Mouse (Mus musculus): ENCODE results near the gene Cdc45. TPM values are rescaled to one million over a fixed set of nuclear protein-coding genes. Genes with fewer than 3 reads are reported as not detected.
"Not testable (repeated sequence)": the region's sequence is repeated elsewhere in the genome, so short reads cannot be mapped to it uniquely, and the experiment has no call there.

The Cdc45 gene
- 52.1 TPM for polyA plus RNA-seq (2012; fragmentation: generic; extraction: Trizol)
- long read RNA-seq, experiment 1, partial matches to known transcripts: 28 of 32 reads
- long read RNA-seq, experiment 1, other reads (novel, unspliced or antisense): 2 of 32 reads
- long read RNA-seq, experiment 2, transcript Cdc45-202 (18 exons, 1,747 nt): major isoform, 33 of 489 reads
- long read RNA-seq, experiment 2, partial matches to known transcripts: 423 of 489 reads
- long read RNA-seq, experiment 2, other reads (novel, unspliced or antisense): 32 of 489 reads

- peaks cover 51% of the 10 kb centered on the region for H3K36me3 ChIP-seq (ENCODE audit: control insufficient read depth, insufficient read depth)
- H3ac ChIP-seq (ENCODE audit: control insufficient read depth, insufficient read length, low read depth): peak within 1 kb of the TSS; percentile 78
- H3K4me3 ChIP-seq (ENCODE audit: insufficient read depth, poor library complexity, severe bottlenecking): peak within 1 kb of the TSS; percentile 86
- peaks cover 63% of the 10 kb centered on the region for H3K79me2 ChIP-seq (ENCODE audit: control insufficient read depth, insufficient read depth)
- no peaks in the 10 kb centered on the region for H3K27me3 ChIP-seq (ENCODE audit: control insufficient read depth, insufficient read depth, insufficient read length)
- TF ChIP-seq FOSL1 (IDR thresholded peaks at IDR 0.05; ENCODE audit: insufficient read depth, low read length, poor library complexity, severe bottlenecking) (no peak), CEBPB (IDR thresholded peaks at IDR 0.05; ENCODE audit: low read depth) (no peak), MYOG (IDR thresholded peaks at IDR 0.05; ENCODE audit: control insufficient read depth, extremely low read depth, insufficient read length) (no peak), MAX (IDR thresholded peaks at IDR 0.05) (peak; percentile 30)
- H3K79me3 ChIP-seq (ENCODE audit: low read depth): peaks cover 38% of the 10 kb centered on the region
Measured at GRCm38 (mm10) chr16:18811468-18812384, at the start of gene Cdc45, which contains the start of gene Ufd1. TSS of gene Cdc45 (minus strand) at chr16:18811987. TSS of gene Ufd1 (plus strand) at chr16:18811779.

- no peaks in the 10 kb centered on the region for H3K36me3 ChIP-seq (ENCODE audit: control insufficient read depth, insufficient read depth)
- H3K4me3 ChIP-seq (ENCODE audit: insufficient read depth, poor library complexity, severe bottlenecking): no peak overlapping the region
- no peaks in the 10 kb centered on the region for H3K79me2 ChIP-seq (ENCODE audit: control insufficient read depth, insufficient read depth)
- TF ChIP-seq FOSL1 (IDR thresholded peaks at IDR 0.05; ENCODE audit: insufficient read depth, low read length, poor library complexity, severe bottlenecking) (no peak), MYOG (IDR thresholded peaks at IDR 0.05; ENCODE audit: control insufficient read depth, extremely low read depth, insufficient read length) (no peak), CEBPB (IDR thresholded peaks at IDR 0.05; ENCODE audit: low read depth) (no peak), USF1 (IDR thresholded peaks at IDR 0.05; ENCODE audit: low read depth) (no peak), MAX (IDR thresholded peaks at IDR 0.05) (no peak), CTCF (IDR thresholded peaks at IDR 0.05; ENCODE audit: control insufficient read depth, insufficient read depth, insufficient read length) (no peak), MYOD1 (IDR thresholded peaks at IDR 0.05; ENCODE audit: control insufficient read depth, insufficient read length, low read depth) (no peak)
- no peaks in the 10 kb centered on the region for H3K27me3 ChIP-seq (ENCODE audit: control insufficient read depth, insufficient read depth, insufficient read length)
- H3ac ChIP-seq (ENCODE audit: control insufficient read depth, insufficient read length, low read depth): no peak overlapping the region
- H3K79me3 ChIP-seq (ENCODE audit: low read depth): no peaks in the 10 kb centered on the region
Measured at GRCm38 (mm10) chr16:18860186-18860585, 48.4 kb upstream of the Cdc45 start.

- TF ChIP-seq MYOD1 (IDR thresholded peaks at IDR 0.05; ENCODE audit: control insufficient read depth, insufficient read length, low read depth) (no peak), MYOG (IDR thresholded peaks at IDR 0.05; ENCODE audit: control insufficient read depth, extremely low read depth, insufficient read length) (no peak), CTCF (IDR thresholded peaks at IDR 0.05; ENCODE audit: control insufficient read depth, insufficient read depth, insufficient read length) (no peak), USF1 (IDR thresholded peaks at IDR 0.05; ENCODE audit: low read depth) (no peak), FOSL1 (IDR thresholded peaks at IDR 0.05; ENCODE audit: insufficient read depth, low read length, poor library complexity, severe bottlenecking) (no peak), CEBPB (IDR thresholded peaks at IDR 0.05; ENCODE audit: low read depth) (no peak), MAX (IDR thresholded peaks at IDR 0.05) (no peak)
- no peaks in the 10 kb centered on the region for H3K36me3 ChIP-seq (ENCODE audit: control insufficient read depth, insufficient read depth)
Measured at GRCm38 (mm10) chr16:18858551-18858950, 46.8 kb upstream of the Cdc45 start.

GRCm38 (mm10) chr16:18849521-18850190 lies 37.9 kb upstream of the Cdc45 start:
- not testable (repeated sequence) for H3K79me3 ChIP-seq (ENCODE audit: low read depth); H3K4me3 ChIP-seq (ENCODE audit: insufficient read depth, poor library complexity, severe bottlenecking); H3K27me3 ChIP-seq (ENCODE audit: control insufficient read depth, insufficient read depth, insufficient read length); H3K79me2 ChIP-seq (ENCODE audit: control insufficient read depth, insufficient read depth); H3K36me3 ChIP-seq (ENCODE audit: control insufficient read depth, insufficient read depth); H3ac ChIP-seq (ENCODE audit: control insufficient read depth, insufficient read length, low read depth)

More at GRCm38 (mm10) chr16:18858551-18858950, 46.8 kb upstream of the Cdc45 start:
- Histone ChIP-seq H3K79me2 (ENCODE audit: control insufficient read depth, insufficient read depth) (no peaks in the 10 kb centered on the region), H3K4me3 (ENCODE audit: insufficient read depth, poor library complexity, severe bottlenecking) (no peak overlapping the region), H3K27me3 (ENCODE audit: control insufficient read depth, insufficient read depth, insufficient read length) (no peaks in the 10 kb centered on the region), H3ac (ENCODE audit: control insufficient read depth, insufficient read length, low read depth) (no peak overlapping the region), H3K79me3 (ENCODE audit: low read depth) (no peaks in the 10 kb centered on the region)

- no peaks in the 10 kb centered on the region for H3K79me3 ChIP-seq (ENCODE audit: low read depth)
- no peak overlapping the region for H3ac ChIP-seq (ENCODE audit: control insufficient read depth, insufficient read length, low read depth)
- no peaks in the 10 kb centered on the region for H3K27me3 ChIP-seq (ENCODE audit: control insufficient read depth, insufficient read depth, insufficient read length)
- H3K36me3 ChIP-seq (ENCODE audit: control insufficient read depth, insufficient read depth): no peaks in the 10 kb centered on the region
- TF ChIP-seq MAX (IDR thresholded peaks at IDR 0.05): no peak
- no peaks in the 10 kb centered on the region for H3K79me2 ChIP-seq (ENCODE audit: control insufficient read depth, insufficient read depth)
- H3K4me3 ChIP-seq (ENCODE audit: insufficient read depth, poor library complexity, severe bottlenecking): no peak overlapping the region
Measured at GRCm38 (mm10) chr16:18846301-18846820, 34.6 kb upstream of the Cdc45 start.

Measured in C2C12 (cell line).